Mouse (Mus musculus): ENCODE results near the gene Serpini1.
"Not testable (repeated sequence)": the region's sequence is repeated elsewhere in the genome, so short reads cannot be mapped to it uniquely, and the experiment has no call there.

Gene Serpini1

DNA sequence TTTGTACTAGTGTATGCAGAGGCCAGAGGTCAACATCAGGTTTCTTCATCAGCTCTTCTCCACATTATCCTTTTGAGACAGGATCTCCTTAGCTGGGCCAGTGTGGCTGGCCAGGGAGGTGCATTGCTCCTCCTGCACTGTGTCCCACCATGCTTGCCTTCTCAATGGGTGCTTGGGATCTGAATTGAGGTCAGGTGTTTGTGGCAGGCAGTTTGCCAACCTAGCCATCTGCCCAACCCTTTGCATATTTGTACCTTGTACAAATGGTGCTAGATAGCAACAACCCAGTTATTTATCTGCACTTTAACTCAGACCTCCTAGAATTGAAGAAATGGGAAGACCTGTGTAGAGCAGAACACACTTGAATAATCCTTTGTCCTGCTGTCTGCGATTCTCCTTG, 78.3 kb downstream of the Serpini1 start:
- DNase-seq (ENCODE audit: low read depth, low spot score): no peak

DNA sequence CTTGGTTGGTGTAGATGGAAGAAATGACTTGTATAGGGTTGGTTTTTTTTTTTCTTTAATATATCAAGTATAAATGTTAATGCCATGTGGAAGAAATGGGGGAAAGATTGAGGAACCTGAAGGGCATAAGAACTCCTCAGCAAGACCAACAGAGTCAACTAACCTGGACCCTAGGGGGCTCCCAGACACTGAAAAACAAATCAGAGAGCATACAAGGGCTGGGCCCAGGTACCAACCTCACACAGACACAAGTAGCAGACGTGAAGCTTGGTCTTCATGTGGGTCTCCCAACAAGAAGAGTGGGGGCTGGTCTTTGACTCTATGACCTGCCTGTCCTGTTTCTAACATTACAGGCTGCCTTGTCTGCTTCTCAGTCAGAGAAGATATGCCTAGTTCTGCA, 82.2 kb downstream of the Serpini1 start:
- DNase-seq (ENCODE audit: low read depth, low spot score): no peak

DNA sequence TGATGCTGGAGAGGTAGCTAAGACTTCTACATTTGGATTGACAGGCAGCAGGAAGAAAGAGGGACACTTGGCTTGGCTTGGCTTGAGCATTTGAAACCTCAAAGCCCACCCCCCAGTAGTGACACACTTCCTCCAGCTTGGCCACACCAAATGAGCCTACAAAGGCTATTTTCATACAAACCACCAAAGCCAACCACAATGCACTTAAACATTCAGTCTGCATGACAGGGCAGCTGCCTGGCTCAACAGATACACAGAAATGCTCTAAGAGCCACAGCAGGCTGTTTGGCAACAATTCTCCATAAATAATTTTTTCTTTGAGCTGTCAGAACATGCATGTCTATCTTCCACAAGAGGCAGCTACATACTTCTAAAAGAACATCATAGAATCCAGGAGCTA, 90.2 kb downstream of the Serpini1 start:
- no peak for DNase-seq (ENCODE audit: low read depth, low spot score)

DNA sequence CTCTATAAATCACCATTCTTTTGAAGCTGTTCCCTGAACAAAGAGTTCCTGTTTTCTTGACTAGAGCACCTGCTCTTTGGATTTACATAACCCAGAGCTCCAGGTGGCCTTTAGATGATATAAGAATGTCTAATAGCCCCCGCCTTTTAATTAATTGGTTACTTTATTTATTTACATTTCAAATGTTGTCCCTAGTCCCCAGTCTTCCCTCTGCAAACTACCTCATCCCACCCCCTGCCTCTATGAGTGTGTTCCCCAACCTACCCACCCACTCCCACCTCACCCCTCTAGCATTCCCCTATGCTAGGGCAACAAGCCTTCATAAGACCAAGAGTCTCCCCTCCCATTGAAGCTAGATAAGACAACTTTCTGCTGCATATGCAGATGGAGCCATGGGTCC, 90.9 kb downstream of the Serpini1 start:
- DNase-seq (ENCODE audit: low read depth, low spot score): no peak

DNA sequence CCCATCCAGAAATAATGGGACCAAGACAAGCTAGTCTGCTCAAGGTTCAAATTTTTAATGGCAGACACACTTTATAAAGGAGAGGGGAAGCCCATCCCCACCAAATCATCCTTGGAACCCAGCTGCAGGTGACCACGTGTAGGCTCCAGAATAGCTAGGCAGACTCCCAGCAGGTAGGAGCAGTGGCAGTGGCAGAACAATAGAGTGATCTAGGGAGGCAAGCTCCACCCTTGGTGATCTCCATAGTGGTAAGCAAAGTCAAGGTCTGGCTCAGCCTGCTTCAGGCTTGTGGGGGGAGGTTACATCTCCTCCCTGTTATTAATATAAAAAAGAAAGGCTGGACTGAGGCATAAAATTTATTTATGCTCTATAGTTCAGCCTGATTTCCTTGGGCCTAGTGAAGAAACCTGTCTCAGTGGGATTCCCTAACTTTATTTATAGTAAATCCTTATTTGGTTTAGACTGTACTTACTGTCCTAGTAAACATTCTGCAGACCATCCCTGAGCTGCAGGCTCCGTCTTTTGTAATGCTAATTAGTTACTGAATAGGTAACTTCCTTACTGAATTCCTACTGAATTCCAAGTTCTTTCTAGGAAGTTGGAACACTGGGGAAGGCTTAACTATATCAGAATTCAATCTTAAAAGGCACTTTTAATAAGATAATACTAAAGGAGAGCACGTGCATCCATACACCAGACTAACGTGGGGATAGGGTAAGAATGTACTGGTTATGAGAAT, 93.2 kb downstream of the Serpini1 start:
- DNase-seq (ENCODE audit: low read depth, low spot score): not testable (repeated sequence)

DNA sequence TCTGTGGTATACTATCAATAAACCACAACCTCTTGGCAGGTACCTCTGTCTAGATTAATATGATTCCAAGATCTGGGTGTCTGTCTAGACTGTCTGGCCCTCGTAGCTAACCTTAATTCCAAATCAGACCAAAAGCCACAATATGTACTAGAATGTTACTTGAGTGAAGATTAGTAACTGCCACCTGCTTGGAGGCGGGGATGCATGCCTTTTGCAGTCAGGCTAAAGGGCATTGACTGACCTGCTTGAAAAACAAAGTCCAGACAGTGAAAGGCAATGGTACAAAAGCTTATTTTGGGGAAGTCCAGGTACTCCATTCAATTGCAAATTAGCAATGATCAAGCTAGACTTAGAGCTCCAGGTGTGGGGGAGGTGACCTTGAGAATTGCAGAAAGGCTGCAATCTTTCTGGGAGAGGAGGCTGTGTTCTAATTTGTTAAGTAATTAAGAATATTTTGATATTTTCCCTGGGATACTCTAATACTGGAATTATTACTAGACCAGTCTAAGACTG, 94.3 kb downstream of the Serpini1 start:
- DNase-seq (ENCODE audit: low read depth, low spot score): no peak

DNA sequence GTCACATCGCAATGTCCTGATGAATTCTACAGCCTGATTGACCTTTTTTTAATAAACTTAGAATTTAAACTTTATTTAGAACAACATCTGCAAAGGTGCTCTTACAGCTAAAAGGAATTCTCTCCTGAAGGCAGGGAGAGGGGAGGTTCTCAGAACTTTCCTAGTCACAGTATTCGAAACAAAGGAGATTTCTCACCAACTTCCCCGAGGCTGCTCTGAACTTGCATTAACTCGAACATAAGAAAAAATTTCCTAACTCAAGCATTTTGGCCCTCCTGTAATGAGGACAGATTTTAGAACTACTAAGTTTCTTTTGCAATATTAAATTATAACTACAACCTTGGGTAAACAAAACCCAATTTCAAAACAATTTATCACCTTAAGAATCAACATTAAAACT, 96.6 kb downstream of the Serpini1 start:
- DNase-seq (ENCODE audit: low read depth, low spot score): not testable (repeated sequence)

DNA sequence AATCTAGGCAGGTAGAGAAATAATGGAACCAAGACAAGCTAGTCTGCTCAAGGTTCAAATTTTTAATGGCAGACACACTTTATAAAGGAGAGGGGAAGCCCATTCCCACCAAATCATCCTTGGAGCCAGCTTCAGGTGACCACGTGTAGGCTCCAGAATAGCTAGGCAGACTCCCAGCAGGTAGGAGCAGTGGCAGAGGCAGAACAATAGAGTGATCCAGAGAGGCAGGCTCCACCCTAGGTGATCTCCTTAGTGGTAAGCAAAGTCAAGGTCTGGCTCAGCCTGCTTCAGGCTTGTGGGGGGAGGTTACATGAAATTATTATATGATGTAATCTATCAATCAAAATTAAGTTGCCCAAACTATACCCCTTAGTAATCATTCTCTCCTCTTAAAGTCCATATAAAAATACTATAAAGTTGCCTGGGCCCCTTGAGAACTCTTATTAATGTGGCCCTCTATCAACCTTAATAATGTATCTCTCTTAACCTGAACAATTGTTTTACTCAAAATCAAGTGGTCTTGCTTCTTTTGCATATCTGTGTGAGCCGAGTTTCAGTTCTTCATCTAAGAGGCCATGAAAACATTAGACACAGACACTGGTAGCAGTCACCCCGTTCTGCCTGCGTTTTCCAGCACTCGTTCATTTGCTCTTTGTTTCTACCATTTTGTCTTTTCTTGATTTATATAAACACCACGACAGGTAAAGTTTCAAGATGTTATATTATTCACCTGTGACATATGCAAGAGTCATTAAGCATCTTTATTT, 98.4 kb downstream of the Serpini1 start:
- no peak for DNase-seq (ENCODE audit: low read depth, low spot score)

DNA sequence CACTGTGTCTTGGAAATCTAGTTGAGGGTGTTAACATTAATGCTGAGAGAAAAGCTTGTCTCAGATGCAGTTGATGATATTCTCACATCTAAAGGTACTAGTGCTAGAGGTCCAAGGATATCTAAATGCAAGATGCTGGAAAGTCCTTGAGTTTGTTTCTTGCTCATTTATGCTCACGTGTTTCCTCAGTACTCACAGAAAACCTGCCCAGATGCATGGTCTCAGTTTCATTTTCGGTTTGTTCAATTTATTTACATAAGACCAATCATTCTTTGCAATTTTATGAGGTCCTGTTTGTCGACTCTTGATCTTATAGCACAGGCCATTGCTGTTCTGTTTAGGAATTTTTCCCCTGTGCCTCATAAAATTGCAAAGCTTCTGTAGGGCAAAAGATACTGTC, 109.6 kb downstream of the Serpini1 start:
- no peak for DNase-seq (ENCODE audit: low read depth, low spot score)

DNA sequence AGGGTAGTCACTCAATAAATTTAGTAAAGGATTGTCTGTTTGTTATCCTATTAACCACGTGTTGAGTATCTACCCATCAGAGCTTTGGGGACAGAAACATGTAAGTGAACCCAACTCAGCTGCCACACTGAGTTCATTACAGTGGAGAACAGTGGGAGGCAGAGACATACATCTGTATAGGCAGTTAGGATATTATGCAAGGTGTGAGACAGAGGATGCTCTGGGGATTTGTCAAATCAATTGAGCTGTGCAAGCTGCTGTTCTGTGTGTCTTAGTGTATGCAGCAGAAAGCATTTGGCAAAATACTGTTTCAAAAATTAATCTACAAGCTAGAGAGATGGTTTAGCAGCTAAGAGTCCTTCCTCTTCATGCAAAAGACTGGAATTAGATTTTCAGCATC, 113.1 kb downstream of the Serpini1 start:
- DNase-seq (ENCODE audit: low read depth, low spot score): no peak

DNA sequence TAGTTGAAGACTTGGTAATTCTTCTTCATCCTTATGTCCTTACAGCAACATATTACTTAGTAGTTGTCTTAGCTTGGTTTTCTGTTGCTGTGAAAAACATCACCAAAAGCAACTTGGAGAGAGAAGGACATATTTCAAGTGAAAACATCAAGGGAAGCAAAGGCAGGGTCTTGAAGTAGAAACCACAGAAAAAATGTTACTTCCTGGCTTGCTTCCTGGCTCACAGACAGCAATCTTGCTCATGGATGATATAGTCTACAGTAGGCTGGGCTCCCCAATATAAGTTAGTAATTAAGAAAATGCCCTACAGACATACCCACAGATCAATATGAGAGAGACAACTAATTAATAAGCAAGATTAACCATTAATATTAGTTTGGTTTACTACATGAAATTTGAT, 125.5 kb downstream of the Serpini1 start:
- DNase-seq (ENCODE audit: low read depth, low spot score): no peak

DNA sequence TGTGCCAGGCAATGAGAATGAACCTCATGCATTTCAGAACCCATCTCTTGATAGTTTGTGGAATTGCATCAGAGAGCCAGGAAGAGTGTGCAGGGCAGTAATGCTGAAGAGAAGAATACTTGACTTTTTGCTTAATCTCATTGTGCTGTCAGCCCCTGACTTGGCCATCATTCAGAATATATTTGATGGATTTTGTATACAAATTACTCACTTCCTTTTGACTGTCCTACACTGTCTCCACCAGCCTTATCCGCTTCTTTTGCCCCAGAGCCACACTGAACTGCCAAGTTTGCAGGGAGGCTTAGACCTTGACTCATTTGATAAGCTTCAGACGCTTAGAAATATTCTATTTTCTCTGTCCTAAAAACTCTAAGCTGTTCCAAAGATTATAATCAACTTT, 129.4 kb downstream of the Serpini1 start:
- DNase-seq (ENCODE audit: low read depth, low spot score): no peak

DNA sequence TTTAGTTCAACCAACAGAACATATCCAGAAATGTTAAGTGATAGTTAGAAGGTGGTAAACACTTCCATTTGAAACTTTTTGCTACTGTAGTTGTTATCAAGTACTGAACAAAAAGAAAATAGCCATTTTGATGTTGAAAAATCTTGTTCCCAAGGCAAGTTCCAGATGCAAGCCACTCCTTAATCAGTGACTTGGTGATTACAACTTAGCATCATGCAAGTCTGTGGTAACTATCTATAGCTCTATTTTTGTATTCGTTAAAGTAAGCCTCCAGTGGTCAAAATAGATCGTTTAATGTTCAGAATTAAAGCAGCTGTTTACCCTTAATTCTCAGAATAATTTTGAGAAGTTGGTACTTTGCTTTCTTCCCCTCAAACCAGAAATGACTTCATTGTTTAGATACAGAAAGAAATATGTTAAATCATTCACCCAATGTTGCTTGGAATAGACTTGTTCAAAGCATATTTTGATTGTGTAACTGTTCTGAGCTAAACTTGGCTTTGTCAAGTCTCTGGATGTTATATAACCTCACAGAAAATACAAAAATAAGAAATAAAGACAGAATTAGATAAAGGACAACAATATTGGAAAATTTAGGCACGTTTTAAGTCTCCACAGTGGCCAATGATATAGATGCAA, 130.0 kb downstream of the Serpini1 start:
- no peak for DNase-seq (ENCODE audit: low read depth, low spot score)

DNA sequence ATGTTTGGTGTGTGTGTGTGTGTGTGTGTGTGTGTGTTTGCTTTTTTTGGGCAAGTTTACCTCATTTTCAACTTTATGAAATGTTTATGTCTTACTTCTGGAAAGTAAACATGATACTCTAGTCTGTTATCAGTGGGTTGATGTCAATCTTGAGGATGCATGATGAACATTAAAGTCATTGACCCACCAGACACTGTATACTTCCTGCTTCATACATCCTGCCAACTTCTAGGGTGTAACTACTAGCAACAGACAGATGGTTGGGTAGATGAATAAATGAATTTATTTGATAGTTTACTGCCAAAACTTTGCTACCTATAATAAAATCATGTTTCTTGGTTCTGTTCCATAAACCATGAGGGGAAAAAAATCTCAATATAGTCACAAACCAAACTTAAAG, 133.0 kb downstream of the Serpini1 start:
- no peak for DNase-seq (ENCODE audit: low read depth, low spot score)

DNA sequence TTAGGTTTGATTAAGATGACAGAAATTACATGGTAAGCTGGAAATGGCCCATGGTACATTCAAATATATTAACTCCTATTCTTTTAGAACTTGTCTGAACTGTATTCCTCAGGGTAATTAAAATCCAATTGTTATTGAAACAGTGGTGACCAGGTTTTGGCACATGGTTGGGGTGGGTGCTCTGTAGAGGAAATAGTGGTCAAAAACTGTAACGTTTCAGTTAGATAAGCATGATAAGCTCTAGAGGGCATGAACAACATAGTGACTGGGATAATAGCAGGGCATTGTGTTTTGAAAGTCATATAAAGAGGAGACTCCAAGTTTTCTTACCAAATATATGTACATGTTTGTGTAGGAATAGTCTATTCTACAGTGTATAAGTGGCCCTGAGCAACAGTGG, 134.7 kb downstream of the Serpini1 start:
- DNase-seq (ENCODE audit: low read depth, low spot score): no peak

Measured in embryo, embryonic 11.5 days (tissue).